Mouse (Mus musculus): ENCODE results near the gene Upk3b. TPM values are rescaled to one million over a fixed set of nuclear protein-coding genes. Genes with fewer than 3 reads are reported as not detected.

Upk3b gene
- polyA plus RNA-seq, 1 experiment = 0.11 TPM

- DNase-seq (ENCODE audit: low read depth) = no peak
- TF ChIP-seq CTCF (IDR thresholded peaks at IDR 0.05; ENCODE audit: borderline replicate concordance, extremely low read depth, insufficient read depth, insufficient read length) (no peak), POLR2A (IDR thresholded peaks at IDR 0.05; ENCODE audit: borderline replicate concordance, extremely low read depth, insufficient read depth, insufficient read length, poor library complexity, severe bottlenecking) (no peak)
Observed at GRCm38 (mm10) chr5:136095089-136095488, 56.8 kb downstream of the Upk3b start.

Other genes with a start within 250 kb of the Upk3b start
- gene Srrm3, start 231.6 kb upstream of the Upk3b start, polyA plus RNA-seq (2012; rRNA removed) = 57.1 and 82.6 TPM in 2 replicates
- gene Hspb1, start 150.6 kb upstream of the Upk3b start, polyA plus RNA-seq (2012; rRNA removed) = 17.2 and 27.4 TPM in 2 replicates
- 258 and 495 TPM in 2 replicates for gene Ywhag, start 103.9 kb upstream of the Upk3b start, polyA plus RNA-seq (2012; rRNA removed)
- gene Ssc4d, start 64.0 kb upstream of the Upk3b start, polyA plus RNA-seq (2012; rRNA removed) = 2.1 and 5.1 TPM in 2 replicates
- gene Zp3, start 58.4 kb upstream of the Upk3b start, polyA plus RNA-seq (2012; rRNA removed) = 0.18 and 0.21 TPM in 2 replicates
- gene Dtx2, start 43.7 kb upstream of the Upk3b start, polyA plus RNA-seq (2012; rRNA removed) = 26.7 and 28.4 TPM in 2 replicates
- gene Upk3bl, start 16.0 kb downstream of the Upk3b start, polyA plus RNA-seq (2012; rRNA removed) = 0.26 and 0.40 TPM in 2 replicates
- gene Rasa4, start 45.4 kb downstream of the Upk3b start, polyA plus RNA-seq (2012; rRNA removed) = 9.5 and 18.1 TPM in 2 replicates
- gene Polr2j, start 78.1 kb downstream of the Upk3b start, polyA plus RNA-seq (2012; rRNA removed) = 144 and 199 TPM in 2 replicates
- gene Lrwd1, start 97.6 kb downstream of the Upk3b start, polyA plus RNA-seq (2012; rRNA removed) = 45.7 and 69.0 TPM in 2 replicates
- gene Alkbh4, start 97.7 kb downstream of the Upk3b start, polyA plus RNA-seq (2012; rRNA removed) = 17.5 and 21.8 TPM in 2 replicates
- gene Orai2, start 132.2 kb downstream of the Upk3b start, polyA plus RNA-seq (2012; rRNA removed) = 52.2 and 58.5 TPM in 2 replicates
- 36.3 and 37.2 TPM in 2 replicates for gene Prkrip1, start 160.5 kb downstream of the Upk3b start, polyA plus RNA-seq (2012; rRNA removed)
- gene Sh2b2, start 208.1 kb downstream of the Upk3b start, polyA plus RNA-seq (2012; rRNA removed) = 58.4 and 59.1 TPM in 2 replicates